ENCODE assay signal across 8 mouse cellular contexts in the genomic region with DNA sequence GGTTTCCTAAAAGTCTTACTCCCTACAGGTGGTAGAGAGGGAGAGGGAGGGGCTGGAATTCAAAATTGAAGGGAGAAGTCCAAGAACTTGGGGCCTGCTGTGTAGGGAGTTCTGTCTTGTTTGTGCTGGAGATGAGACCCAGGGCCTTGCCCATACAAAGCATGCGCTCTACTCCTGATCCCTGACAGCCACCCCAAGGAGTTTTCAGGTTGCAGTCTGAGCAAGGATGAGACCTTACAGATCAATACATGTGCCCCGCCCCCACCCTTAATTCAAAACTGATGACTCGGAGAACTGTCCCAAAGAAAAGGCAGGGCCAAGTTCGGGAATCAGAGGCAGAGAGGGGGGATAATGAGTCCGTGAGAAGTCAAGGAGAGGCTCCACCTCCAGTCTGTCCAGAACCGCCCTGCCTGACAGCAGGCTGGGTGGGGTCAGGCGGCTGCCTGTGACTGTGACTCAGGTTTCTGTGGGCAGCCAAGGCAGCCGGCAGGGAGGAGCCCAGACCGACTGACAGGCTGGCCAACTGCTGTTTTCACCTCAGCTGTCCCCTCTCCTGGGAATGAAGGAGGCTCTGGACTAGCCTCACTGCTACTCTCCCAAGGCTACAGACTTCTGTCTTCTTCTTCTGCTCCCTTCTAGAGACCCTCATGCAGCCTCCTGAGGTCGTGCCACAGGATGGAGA. TPM values are rescaled to one million over a fixed set of nuclear protein-coding genes. Genes with fewer than 3 reads are reported as not detected.
DNase-seq lines count a peak whose midpoint lies in the region; ATAC-seq lines count a peak whose summit lies in the region.

No protein-coding gene starts in this region.

- H3K36me3 ChIP-seq in hindbrain, embryonic 13.5 days, result no peaks in the 10 kb centered on the region
- 0 out of 2 replicates have a peak, but pooled peaks cover 3% of the 10 kb centered on the region for H3K36me3 ChIP-seq in liver, embryonic 12.5 days

- 9% methylated on average over 10 of the region's 10 CpGs for WGBS in hindbrain, embryonic 13.5 days
- WGBS in liver, embryonic 12.5 days (ENCODE audit: insufficient replicate concordance), result 6% methylated on average over 10 of the region's 10 CpGs

- H3K9me3 ChIP-seq in hindbrain, embryonic 13.5 days, result no peaks in the 10 kb centered on the region
- no peaks in the 10 kb centered on the region for H3K9me3 ChIP-seq in liver, embryonic 12.5 days (replicated peaks)

- no peaks in the 10 kb centered on the region for H3K27me3 ChIP-seq in hindbrain, embryonic 13.5 days
- H3K27me3 ChIP-seq in liver, embryonic 12.5 days (replicated peaks), result peaks cover 32% of the 10 kb centered on the region

- peak overlapping the region; percentile 15; the same call in 1 of the 2 replicates for H3K4me2 ChIP-seq in hindbrain, embryonic 13.5 days
- peak overlapping the region; percentile 88 for H3K4me2 ChIP-seq in liver, embryonic 12.5 days

- H3K27ac ChIP-seq in hindbrain, embryonic 13.5 days, result peak overlapping the region; percentile 60
- peak overlapping the region; percentile 82 for H3K27ac ChIP-seq in liver, embryonic 12.5 days

- H3K4me1 ChIP-seq in hindbrain, embryonic 13.5 days (replicated peaks), result peaks cover 58% of the 10 kb centered on the region
- peaks cover 69% of the 10 kb centered on the region for H3K4me1 ChIP-seq in liver, embryonic 12.5 days

- peak; percentile 82 for ATAC-seq in erythroid progenitor cell, adult 5-6 weeks (replicated peaks; ENCODE audit: low FRiP score, poor library complexity, severe bottlenecking)
- ATAC-seq in hindbrain, embryonic 13.5 days (ENCODE audit: low FRiP score), result no peak
- ATAC-seq in liver, embryonic 12.5 days, result peak; percentile 83

- peak; percentile 67 for DNase-seq in layer of hippocampus, adult 9-11 months
- DNase-seq in layer of hippocampus, adult 18-20 months (ENCODE audit: low spot score in 2 of 2), result no peak
- peak; percentile 79 for DNase-seq in adrenal gland, postnatal 25 days
- DNase-seq in neural tube, embryonic 10.5 days (ENCODE audit: extremely low spot score, low spot score), result peak; percentile 65
- DNase-seq in yolk sac, embryonic 10.5 days (ENCODE audit: low spot score), result peak; percentile 77

- H3K4me3 ChIP-seq in hindbrain, embryonic 13.5 days, result no peak overlapping the region
- peak overlapping the region; percentile 34 for H3K4me3 ChIP-seq in liver, embryonic 12.5 days

- H3K9ac ChIP-seq in hindbrain, embryonic 13.5 days, result peak overlapping the region; percentile 35; the same call in 1 of the 2 replicates
- H3K9ac ChIP-seq in liver, embryonic 12.5 days, result peak overlapping the region; percentile 89

RNA-seq across cellular contexts. Expression of gene Trappc3, which starts 1.5 kb away (rescaled TPM):
- total RNA-seq in layer of hippocampus, adult 18-20 months (2021), result 10 to 100 TPM; 83.4 to 87.4 TPM
- total RNA-seq in adrenal gland, postnatal 25 days (2021), result 88.0 and 93.9 TPM in 2 replicates
- total RNA-seq in erythroid progenitor cell, adult 5-6 weeks (2015; ENCODE audit: low replicate concordance), result 10.9 and 22.3 TPM in 2 replicates
- total RNA-seq in erythroid progenitor cell, adult 5-6 weeks (2017; ENCODE audit: low replicate concordance), result 9.2 and 10.8 TPM in 2 replicates
- 160 and 168 TPM in 2 replicates for polyA plus RNA-seq in hindbrain, embryonic 13.5 days (2015; fragmentation: Nextera tagmentation; extraction: Ambion mirVana)
- polyA plus RNA-seq in liver, embryonic 12.5 days (2016; fragmentation: Nextera tagmentation; extraction: Ambion mirVana), result 43.7 and 44.0 TPM in 2 replicates

RNA-seq across cellular contexts. Expression of gene Map7d1, which starts 4.5 kb away (rescaled TPM):
- total RNA-seq in layer of hippocampus, adult 18-20 months (2021), result 100 to 1,000 TPM; 245 to 258 TPM
- total RNA-seq in adrenal gland, postnatal 25 days (2021), result 55.0 and 68.0 TPM in 2 replicates
- total RNA-seq in erythroid progenitor cell, adult 5-6 weeks (2015; ENCODE audit: low replicate concordance), result 6.7 and 12.3 TPM in 2 replicates
- total RNA-seq in erythroid progenitor cell, adult 5-6 weeks (2017; ENCODE audit: low replicate concordance), result 6.3 and 8.2 TPM in 2 replicates
- 79.5 and 81.8 TPM in 2 replicates for polyA plus RNA-seq in hindbrain, embryonic 13.5 days (2015; fragmentation: Nextera tagmentation; extraction: Ambion mirVana)
- 20.9 and 23.3 TPM in 2 replicates for polyA plus RNA-seq in liver, embryonic 12.5 days (2016; fragmentation: Nextera tagmentation; extraction: Ambion mirVana)

RNA-seq across cellular contexts. Expression of gene Col8a2, which starts 25.9 kb away (rescaled TPM):
- 1 to 10 TPM; 1.7 to 2.3 TPM for total RNA-seq in layer of hippocampus, adult 18-20 months (2021)
- total RNA-seq in adrenal gland, postnatal 25 days (2021), result 1.7 and 2.4 TPM in 2 replicates
- not detected in 2 replicates for total RNA-seq in erythroid progenitor cell, adult 5-6 weeks (2015; ENCODE audit: low replicate concordance)
- total RNA-seq in erythroid progenitor cell, adult 5-6 weeks (2017; ENCODE audit: low replicate concordance), result 0.39 TPM in 1 of 2 replicates, not detected in the other
- polyA plus RNA-seq in hindbrain, embryonic 13.5 days (2015; fragmentation: Nextera tagmentation; extraction: Ambion mirVana), result 7.6 and 10.1 TPM in 2 replicates
- polyA plus RNA-seq in liver, embryonic 12.5 days (2016; fragmentation: Nextera tagmentation; extraction: Ambion mirVana), result 1.8 and 2.3 TPM in 2 replicates

RNA-seq across cellular contexts. Expression of gene Thrap3, which starts 58.1 kb away (rescaled TPM):
- 100 to 1,000 TPM; 136 to 145 TPM for total RNA-seq in layer of hippocampus, adult 18-20 months (2021)
- 190 and 232 TPM in 2 replicates for total RNA-seq in adrenal gland, postnatal 25 days (2021)
- total RNA-seq in erythroid progenitor cell, adult 5-6 weeks (2015; ENCODE audit: low replicate concordance), result 169 and 213 TPM in 2 replicates
- 298 and 354 TPM in 2 replicates for total RNA-seq in erythroid progenitor cell, adult 5-6 weeks (2017; ENCODE audit: low replicate concordance)
- polyA plus RNA-seq in hindbrain, embryonic 13.5 days (2015; fragmentation: Nextera tagmentation; extraction: Ambion mirVana), result 163 and 166 TPM in 2 replicates
- 162 and 163 TPM in 2 replicates for polyA plus RNA-seq in liver, embryonic 12.5 days (2016; fragmentation: Nextera tagmentation; extraction: Ambion mirVana)

Comparison
In these comparisons a context has a peak if more than half of its experiments do, and no peak if none do; other contexts are left out.
1. DNase-seq: peak in layer of hippocampus, adult 9-11 months (single experiment), adrenal gland, postnatal 25 days (single experiment), neural tube, embryonic 10.5 days (single experiment) and yolk sac, embryonic 10.5 days (single experiment); none in layer of hippocampus, adult 18-20 months (0 of 2).